Mouse (Mus musculus): ENCODE measurements around the gene Hipk3. TPM values are rescaled to one million over a fixed set of nuclear protein-coding genes. Genes with fewer than 3 reads are reported as not detected.

The Hipk3 gene
- total RNA-seq, 2 experiments from 2014 or later, result 221 to 237 TPM

Small RNA genes lying within 50 kb of the gene (microRNA-seq; reads per million reads assigned to microRNA genes)
- 0 reads per million in 2 experiments for gene Mir1902

Other genes starting within 250 kb of the Hipk3 start
- gene D430041D05Rik, start 83.4 kb downstream of the Hipk3 start, total RNA-seq (2021), result under 1 TPM; 0.11 to 0.19 TPM
- gene Cstf3, start 96.1 kb upstream of the Hipk3 start, total RNA-seq (2021), result 10 to 100 TPM; 32.9 to 37.7 TPM
- gene Tcp11l1, start 217.7 kb upstream of the Hipk3 start, total RNA-seq (2021), result 10 to 100 TPM in 1 of 2 experiments, 1 to 10 TPM in 1; 7.3 to 10.3 TPM
- not detected for gene Pin1rt1, start 221.9 kb upstream of the Hipk3 start, total RNA-seq (2021)
- gene Depdc7, start 248.4 kb upstream of the Hipk3 start, total RNA-seq (2021), result 1 to 10 TPM; 2.7 to 2.8 TPM

Data from heart, postnatal 4 days (tissue).